Mouse (Mus musculus) skeletal muscle tissue, postnatal 0 days (tissue): Measurements from ENCODE around the gene Bst1. TPM values are rescaled to one million over a fixed set of nuclear protein-coding genes. Genes with fewer than 3 reads are reported as not detected.

Experiments used
- polyA plus RNA-seq: library from polyadenylated mRNA; unstranded; fragments of >200 nt; fragmentation: Nextera tagmentation; extraction: Ambion mirVana; gene quantifications from 2 replicates; pipeline ENCODE4 v1.2.1, GENCODE M21; 2015

The Bst1 gene
- 0.44 and 0.74 TPM in 2 replicates for polyA plus RNA-seq

GRCm38 (mm10) chr5:43818695-43819094, at the start of gene Bst1:
Bst1 (plus strand) TSS chr5:43818885.

GRCm38 (mm10) chr5:43821538-43821937, 2.9 kb downstream of the Bst1 start, which contains the start of gene Fbxl5:
Fbxl5 (minus strand) TSS chr5:43821638.

GRCm38 (mm10) chr5:43868253-43868652, 49.6 kb downstream of the Bst1 start, which contains the start of gene Cd38:
Cd38 (plus strand) TSS chr5:43868553.

Other genes starting within 250 kb of the Bst1 start
- 5.3 and 6.7 TPM in 2 replicates for gene Cc2d2a, start 156.5 kb upstream of the Bst1 start, polyA plus RNA-seq
- 27.2 and 32.8 TPM in 2 replicates for gene Fbxl5, start 2.8 kb downstream of the Bst1 start, polyA plus RNA-seq
- gene Cd38, start 49.7 kb downstream of the Bst1 start, polyA plus RNA-seq = 5.5 and 6.8 TPM in 2 replicates
- gene Gm7879, start 94.3 kb downstream of the Bst1 start, polyA plus RNA-seq = 1.00 TPM in 1 of 2 replicates, not detected in the other
- gene Fgfbp1, start 162.9 kb downstream of the Bst1 start, polyA plus RNA-seq = 6.5 TPM in 1 of 2 replicates, not detected in the other